Mouse (Mus musculus) layer of hippocampus, postnatal 36 days (tissue): ENCODE data around the gene Arid2. TPM values are rescaled to one million over a fixed set of nuclear protein-coding genes. Genes with fewer than 3 reads are reported as not detected.
"Not testable (repeated sequence)": the region's sequence is repeated elsewhere in the genome, so short reads cannot be mapped to it uniquely, and the experiment has no call there.

ENCODE experiments used
- DNase-seq, 2 experiments: peaks; one replicate each; pipeline ENCODE4 v3.0.0; 2022
- total RNA-seq, 2 experiments: library from RNA; stranded (reverse); gene quantifications; 2 replicates each; pipeline ENCODE4 v1.2.3; 2021

Arid2 gene
- 10 to 100 TPM; 34.6 to 38.5 TPM for total RNA-seq

- peak; percentile 63 to 66 for DNase-seq
Measured at GRCm38 (mm10) chr15:96287369-96287975, at the start of gene Arid2. Arid2 (plus strand) TSS chr15:96287518.

GRCm38 (mm10) chr15:96238071-96238470, 49.2 kb upstream of the Arid2 start:
- no peak for DNase-seq

- DNase-seq, result no peak
Measured at GRCm38 (mm10) chr15:96244171-96244570, 43.1 kb upstream of the Arid2 start.

- not testable (repeated sequence) for DNase-seq
Measured at GRCm38 (mm10) chr15:96244715-96245114, 42.6 kb upstream of the Arid2 start.

- no peak for DNase-seq
Measured at GRCm38 (mm10) chr15:96253827-96254226, 33.5 kb upstream of the Arid2 start.

- DNase-seq, result peak in 1 of 2 experiments; percentile 4
Measured at GRCm38 (mm10) chr15:96254356-96254755, 33.0 kb upstream of the Arid2 start.

GRCm38 (mm10) chr15:96257781-96258180, 29.5 kb upstream of the Arid2 start:
- DNase-seq, result no peak

GRCm38 (mm10) chr15:96264614-96265013, 22.7 kb upstream of the Arid2 start:
- no peak for DNase-seq

- no peak for DNase-seq
Measured at GRCm38 (mm10) chr15:96267933-96268332, 19.4 kb upstream of the Arid2 start.

- DNase-seq, result no peak
Measured at GRCm38 (mm10) chr15:96268610-96269009, 18.7 kb upstream of the Arid2 start.

GRCm38 (mm10) chr15:96269402-96269801, 17.9 kb upstream of the Arid2 start:
- no peak for DNase-seq

- no peak for DNase-seq
Measured at GRCm38 (mm10) chr15:96270272-96270880, 16.9 kb upstream of the Arid2 start.

- DNase-seq, result no peak
Measured at GRCm38 (mm10) chr15:96272356-96272755, 15.0 kb upstream of the Arid2 start.

GRCm38 (mm10) chr15:96274341-96274740, 13.0 kb upstream of the Arid2 start:
- DNase-seq, result no peak

GRCm38 (mm10) chr15:96275198-96275597, 12.1 kb upstream of the Arid2 start:
- DNase-seq, result no peak

GRCm38 (mm10) chr15:96275810-96276493, 11.4 kb upstream of the Arid2 start:
- no peak for DNase-seq

GRCm38 (mm10) chr15:96277061-96277460, 10.3 kb upstream of the Arid2 start:
- DNase-seq, result no peak

- no peak for DNase-seq
Measured at GRCm38 (mm10) chr15:96281236-96281635, 6.1 kb upstream of the Arid2 start.

GRCm38 (mm10) chr15:96283141-96283540, 4.2 kb upstream of the Arid2 start:
- no peak for DNase-seq

- peak in 1 of 2 experiments; percentile 38 for DNase-seq
Measured at GRCm38 (mm10) chr15:96283920-96284431, 3.3 kb upstream of the Arid2 start.

GRCm38 (mm10) chr15:96284711-96285322, 2.5 kb upstream of the Arid2 start:
- peak; percentile 52 to 57 for DNase-seq

GRCm38 (mm10) chr15:96285323-96286014, 1.8 kb upstream of the Arid2 start:
- DNase-seq, result peak; percentile 88 to 90
